Mouse (Mus musculus) brain, embryonic 14.5 days (tissue): ENCODE data around the gene Fam169b. TPM values are rescaled to one million over a fixed set of nuclear protein-coding genes. Genes with fewer than 3 reads are reported as not detected.

Experiments used
- DNase-seq: peaks from one replicate; pipeline ENCODE4 v3.0.0-alpha.2; 2011; ENCODE audit warnings: low read depth
- CTCF ChIP-seq: fragments of 200-500 bp; IDR thresholded peaks from 2 replicates; pipeline ENCODE4 v1.5.1; 2012; ENCODE audit warnings: inconsistent platforms, mild to moderate bottlenecking, moderate library complexity, borderline replicate concordance; ENCODE audit not compliant: insufficient read depth, insufficient read length; ENCODE audit errors: extremely low read depth
- POLR2A ChIP-seq: fragments of 200-500 bp; IDR thresholded peaks from 2 replicates; pipeline ENCODE4 v1.6.1; 2012; ENCODE audit warnings: mild to moderate bottlenecking, inconsistent platforms, borderline replicate concordance; ENCODE audit not compliant: poor library complexity, insufficient read depth, insufficient read length, severe bottlenecking; ENCODE audit errors: extremely low read depth
- polyA plus RNA-seq: library from polyadenylated mRNA; depleted of rRNA; stranded (reverse); fragments of >200 nt; gene quantifications from 2 replicates; pipeline ENCODE4 v1.2.3, GENCODE M21; 2012

Gene Fam169b
- polyA plus RNA-seq, 1 experiment = 0.10 TPM

- no peak for DNase-seq
- TF ChIP-seq CTCF (no peak), POLR2A (no peak)
Observed at GRCm38 (mm10) chr7:68313038-68313782, 39.6 kb downstream of the Fam169b start.

GRCm38 (mm10) chr7:68314286-68314685 lies 40.6 kb downstream of the Fam169b start:
- no peak for TF ChIP-seq CTCF
- no peak for TF ChIP-seq POLR2A
- no peak for DNase-seq

GRCm38 (mm10) chr7:68315068-68315467 lies 41.4 kb downstream of the Fam169b start:
- no peak for TF ChIP-seq CTCF
- TF ChIP-seq POLR2A = no peak

DNA sequence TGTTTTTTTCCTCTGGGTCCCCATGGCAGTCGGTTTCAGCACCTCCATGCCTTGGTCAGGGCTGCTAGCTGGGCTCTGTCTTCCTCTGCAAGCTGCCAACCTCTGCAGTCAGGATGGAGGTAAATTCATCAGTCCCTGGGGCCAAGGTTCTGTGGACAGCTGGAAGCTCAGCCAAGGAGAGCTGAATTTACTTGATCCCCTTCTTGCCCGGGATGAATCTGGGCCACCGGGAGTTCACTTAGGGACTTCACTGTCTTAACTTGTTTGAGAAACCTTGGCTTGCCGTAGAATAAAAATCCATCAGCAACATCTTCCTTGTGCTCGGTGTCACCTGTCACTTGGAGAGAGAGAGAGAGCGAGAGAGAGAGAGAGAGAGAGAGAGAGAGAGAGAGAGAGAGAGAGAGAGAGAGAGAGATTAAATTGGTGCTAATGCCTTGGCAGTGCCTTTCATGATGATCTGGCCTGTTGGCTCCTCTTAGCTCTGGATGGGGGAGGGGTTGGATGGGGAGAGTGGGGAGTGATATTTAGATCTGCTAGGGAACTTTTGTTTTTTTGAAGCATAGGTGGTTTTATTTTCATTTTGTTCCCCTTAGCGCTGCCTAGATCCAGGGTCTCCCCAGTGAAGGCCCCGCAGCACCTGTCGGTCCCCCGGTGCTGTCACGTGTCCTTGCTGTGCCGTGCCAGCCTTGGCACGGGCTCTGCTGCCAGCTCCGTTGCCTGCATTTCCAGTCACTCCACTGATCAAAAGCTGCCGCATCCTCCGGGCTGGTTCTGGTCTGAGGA lies 44.6 kb downstream of the Fam169b start:
- peak; percentile 69 for DNase-seq
- TF ChIP-seq POLR2A (no peak), CTCF (no peak)

More at GRCm38 (mm10) chr7:68315068-68315467, 41.4 kb downstream of the Fam169b start:
- DNase-seq = no peak

DNA sequence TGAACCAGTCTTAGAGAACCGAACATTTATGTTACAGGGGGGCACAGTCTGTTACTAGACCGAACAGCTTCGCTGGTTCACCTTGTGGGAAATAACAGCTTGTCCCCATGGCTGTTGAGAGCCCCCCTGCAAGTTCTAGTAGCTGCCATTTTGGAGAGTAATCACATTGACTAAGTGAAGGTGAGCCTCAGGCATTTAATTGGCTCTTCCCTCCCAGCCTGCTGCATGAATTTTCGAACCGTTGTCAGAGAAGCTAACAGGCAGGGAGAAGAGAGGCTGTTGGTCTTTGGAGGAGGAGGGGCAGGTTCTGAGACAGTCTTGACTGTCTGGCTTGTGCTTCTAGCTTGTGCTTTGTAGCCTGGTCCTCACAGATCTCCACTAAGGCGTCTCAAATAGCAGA lies 45.3 kb downstream of the Fam169b start:
- DNase-seq = peak; percentile 26
- TF ChIP-seq CTCF (no peak), POLR2A (no peak)

DNA sequence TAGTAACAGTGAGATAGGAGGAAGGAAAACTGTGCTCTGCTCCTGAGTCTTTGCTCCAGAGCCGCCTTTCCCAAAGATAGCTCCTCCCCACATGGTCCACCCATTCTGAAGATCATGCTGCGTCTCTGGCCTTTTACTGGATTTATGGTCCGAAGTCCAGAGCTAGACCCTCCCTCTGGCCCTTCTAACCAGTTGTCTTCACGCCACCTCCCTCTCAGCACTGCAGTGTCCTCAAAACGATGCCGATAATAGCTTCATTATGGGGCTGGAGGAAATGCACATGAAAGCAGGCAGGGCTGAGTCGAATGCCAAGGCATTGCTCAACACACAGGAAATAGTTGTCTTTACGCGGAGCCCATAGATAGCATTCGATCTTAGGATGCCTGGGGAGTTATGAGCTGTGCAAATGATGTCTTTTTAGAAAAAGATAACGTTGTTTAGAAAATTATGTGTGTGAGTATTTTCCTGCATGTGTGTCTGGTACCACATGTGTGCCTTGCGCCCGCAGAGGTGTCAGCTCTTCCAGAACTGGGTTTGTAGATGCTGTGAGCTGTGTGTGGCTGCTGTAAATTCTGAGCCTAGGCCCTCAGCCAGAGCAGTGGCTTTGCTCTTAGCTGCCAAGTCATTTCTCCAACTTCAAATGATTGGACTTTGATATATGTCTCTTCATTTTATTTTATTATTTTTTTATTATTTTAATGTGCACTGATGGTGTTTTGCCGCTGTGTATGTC lies 46.6 kb downstream of the Fam169b start:
- no peak for TF ChIP-seq POLR2A
- TF ChIP-seq CTCF = no peak
- peak; percentile 25 for DNase-seq

- TF ChIP-seq CTCF (no peak), POLR2A (no peak)
- no peak for DNase-seq
Observed at GRCm38 (mm10) chr7:68323051-68323450, 49.4 kb downstream of the Fam169b start.

DNA sequence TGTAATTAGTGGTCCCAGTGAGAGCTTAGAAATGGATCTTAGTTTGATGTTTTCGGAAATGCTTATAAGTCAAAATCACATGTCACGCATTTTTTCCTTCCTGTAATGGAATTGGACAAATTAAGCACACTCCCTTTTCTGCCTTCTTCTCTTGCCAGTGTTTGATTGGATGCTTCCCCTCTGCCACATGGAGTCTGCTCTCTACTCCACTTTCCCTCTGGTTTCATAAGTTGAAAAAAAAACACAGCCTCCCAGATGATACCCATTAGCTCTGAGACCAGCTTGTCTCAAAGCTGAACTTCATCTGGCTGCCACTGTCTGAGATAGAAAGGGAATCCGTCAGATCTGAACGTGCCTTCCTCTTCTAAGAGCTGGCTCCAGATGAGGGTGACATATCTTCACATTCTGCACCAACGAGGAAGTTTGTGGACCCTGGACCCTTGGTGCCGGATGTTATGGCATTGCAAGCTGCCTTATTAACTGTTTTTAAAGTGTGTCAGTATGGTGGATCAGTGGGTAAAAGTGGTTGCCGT lies 52.6 kb downstream of the Fam169b start:
- no peak for DNase-seq
- TF ChIP-seq POLR2A (no peak), CTCF (no peak)

DNA sequence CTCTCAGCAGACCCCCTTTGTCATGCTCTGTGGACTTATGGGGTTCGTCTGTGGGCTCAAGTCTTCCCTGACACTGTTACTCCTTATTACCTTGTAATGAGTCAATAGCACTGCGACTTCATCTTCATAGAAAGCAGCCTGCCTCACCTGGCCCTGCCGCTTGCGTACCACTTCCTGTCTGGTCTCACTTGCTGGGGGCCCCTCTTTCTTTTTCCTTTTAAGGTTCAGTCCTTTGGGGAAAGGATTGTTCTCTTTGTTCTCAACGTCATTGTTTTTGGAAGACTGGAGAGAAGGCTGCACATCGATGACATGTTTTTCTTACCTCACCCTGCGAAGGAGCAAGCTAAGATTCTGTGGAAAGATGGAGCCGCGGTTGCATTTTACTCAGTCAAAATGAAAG lies 55.4 kb downstream of the Fam169b start:
- TF ChIP-seq POLR2A (no peak), CTCF (no peak)
- no peak for DNase-seq

- TF ChIP-seq POLR2A (no peak), CTCF (no peak)
- DNase-seq = no peak
Observed at GRCm38 (mm10) chr7:68332799-68333198, 59.2 kb downstream of the Fam169b start.

DNA sequence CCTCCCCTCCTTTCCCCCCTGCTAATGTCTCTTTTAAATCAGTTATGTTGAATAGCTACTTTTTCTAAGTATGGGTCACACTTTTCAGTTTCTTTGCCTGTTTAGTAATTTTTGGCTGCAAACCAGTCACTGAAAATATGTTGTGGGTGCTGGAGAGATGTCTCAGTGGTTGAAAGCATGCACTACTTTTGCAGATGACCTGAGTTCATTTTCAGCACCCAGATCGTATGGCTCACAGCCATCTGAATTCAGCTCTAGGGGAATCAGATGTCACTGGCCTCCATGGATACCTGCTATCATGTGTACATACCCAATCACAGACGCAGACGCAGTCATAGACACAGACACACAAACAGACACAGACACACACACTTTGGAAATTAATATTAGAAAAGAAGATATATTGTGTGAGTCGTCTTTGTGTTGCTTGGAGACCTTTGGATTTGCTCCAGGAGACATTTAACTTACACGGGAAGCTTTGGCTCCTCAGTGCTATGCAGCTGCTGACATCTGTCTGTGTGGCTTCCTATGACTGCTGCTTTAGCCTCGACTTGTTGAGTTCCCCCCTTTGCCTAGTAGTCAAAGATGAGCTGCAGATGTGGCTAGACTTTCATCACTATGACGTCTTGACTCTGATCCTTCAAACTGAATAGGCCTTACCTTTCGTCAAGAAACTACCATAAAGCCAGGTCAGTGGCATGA lies 63.6 kb downstream of the Fam169b start:
- DNase-seq = no peak
- TF ChIP-seq CTCF = no peak
- TF ChIP-seq POLR2A = no peak

- peak; percentile 47 for DNase-seq
- TF ChIP-seq POLR2A (no peak), CTCF (no peak)
Observed at GRCm38 (mm10) chr7:68338680-68339079, 65.0 kb downstream of the Fam169b start.
